Mouse (Mus musculus) liver, adult 2 months (tissue): Measurements from ENCODE around the gene Gpsm3.

Experiments used
- CTCF ChIP-seq: fragments of 200-500 bp; IDR thresholded peaks from 2 replicates; pipeline ENCODE4 v1.5.1; 2011; ENCODE audit warnings: low read depth, low read length, control low read depth
- POLR2A ChIP-seq: fragments of 200-500 bp; IDR thresholded peaks from 2 replicates; pipeline ENCODE4 v1.6.1; 2011; ENCODE audit warnings: low read length, control low read depth; ENCODE audit not compliant: insufficient read depth; ENCODE audit errors: extremely low read depth

DNA sequence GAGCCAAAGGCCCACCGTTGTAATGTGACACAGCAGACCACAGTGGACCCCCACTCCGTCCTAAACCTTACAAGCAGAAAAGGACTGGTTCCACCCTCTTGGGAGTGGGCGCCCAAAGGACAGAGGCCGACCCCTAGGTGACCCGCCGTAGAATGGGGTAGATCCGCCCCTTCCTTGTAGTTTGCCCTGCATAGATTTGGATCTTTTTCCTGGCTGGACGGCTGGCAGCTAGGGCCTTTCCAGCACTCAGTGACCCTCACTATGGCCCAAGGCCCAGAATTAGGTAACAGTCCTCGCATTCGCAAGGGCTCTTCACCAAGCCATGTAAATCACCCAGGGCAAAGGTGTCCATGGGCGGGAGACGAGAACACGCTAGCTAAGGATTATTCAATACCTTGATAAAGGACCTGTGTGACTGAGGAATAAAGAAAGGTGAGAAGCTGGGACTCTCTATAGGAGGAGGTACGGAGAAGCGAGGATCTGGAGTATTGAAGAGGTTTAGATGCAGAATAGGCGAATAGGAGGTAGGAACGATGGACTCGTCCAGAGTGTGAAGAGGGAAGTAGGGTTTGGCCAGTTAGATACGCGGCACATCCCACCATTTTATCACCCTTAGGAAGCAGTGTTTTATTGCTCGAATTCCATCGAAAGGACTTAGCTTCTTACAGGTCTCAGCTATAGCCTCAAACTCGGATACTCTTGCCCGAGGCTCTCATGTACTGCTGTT lies 15.1 kb downstream of the Gpsm3 start:
- TF ChIP-seq CTCF (no peak), POLR2A (no peak)
